Mouse (Mus musculus) brain, embryonic 14.5 days (tissue): ENCODE measurements around the gene Ggnbp2. TPM values are rescaled to one million over a fixed set of nuclear protein-coding genes. Genes with fewer than 3 reads are reported as not detected.
A peak's percentile ranks its signal among the peaks of the same experiment; 100 is the strongest.

Experiments
- DNase-seq: peaks from one replicate; pipeline ENCODE4 v3.0.0-alpha.2; 2011; ENCODE audit warnings: low read depth
- CTCF ChIP-seq: fragments of 200-500 bp; IDR thresholded peaks from 2 replicates; pipeline ENCODE4 v1.5.1; 2012; ENCODE audit warnings: inconsistent platforms, mild to moderate bottlenecking, moderate library complexity, borderline replicate concordance; ENCODE audit not compliant: insufficient read depth, insufficient read length; ENCODE audit errors: extremely low read depth
- POLR2A ChIP-seq: fragments of 200-500 bp; IDR thresholded peaks from 2 replicates; pipeline ENCODE4 v1.6.1; 2012; ENCODE audit warnings: mild to moderate bottlenecking, inconsistent platforms, borderline replicate concordance; ENCODE audit not compliant: poor library complexity, insufficient read depth, insufficient read length, severe bottlenecking; ENCODE audit errors: extremely low read depth
- polyA plus RNA-seq: library from polyadenylated mRNA; depleted of rRNA; stranded (reverse); fragments of >200 nt; gene quantifications from 2 replicates; pipeline ENCODE4 v1.2.3, GENCODE M21; 2012; rRNA removed

Gene Ggnbp2
- polyA plus RNA-seq, 1 experiment = 93.8 TPM

DNA sequence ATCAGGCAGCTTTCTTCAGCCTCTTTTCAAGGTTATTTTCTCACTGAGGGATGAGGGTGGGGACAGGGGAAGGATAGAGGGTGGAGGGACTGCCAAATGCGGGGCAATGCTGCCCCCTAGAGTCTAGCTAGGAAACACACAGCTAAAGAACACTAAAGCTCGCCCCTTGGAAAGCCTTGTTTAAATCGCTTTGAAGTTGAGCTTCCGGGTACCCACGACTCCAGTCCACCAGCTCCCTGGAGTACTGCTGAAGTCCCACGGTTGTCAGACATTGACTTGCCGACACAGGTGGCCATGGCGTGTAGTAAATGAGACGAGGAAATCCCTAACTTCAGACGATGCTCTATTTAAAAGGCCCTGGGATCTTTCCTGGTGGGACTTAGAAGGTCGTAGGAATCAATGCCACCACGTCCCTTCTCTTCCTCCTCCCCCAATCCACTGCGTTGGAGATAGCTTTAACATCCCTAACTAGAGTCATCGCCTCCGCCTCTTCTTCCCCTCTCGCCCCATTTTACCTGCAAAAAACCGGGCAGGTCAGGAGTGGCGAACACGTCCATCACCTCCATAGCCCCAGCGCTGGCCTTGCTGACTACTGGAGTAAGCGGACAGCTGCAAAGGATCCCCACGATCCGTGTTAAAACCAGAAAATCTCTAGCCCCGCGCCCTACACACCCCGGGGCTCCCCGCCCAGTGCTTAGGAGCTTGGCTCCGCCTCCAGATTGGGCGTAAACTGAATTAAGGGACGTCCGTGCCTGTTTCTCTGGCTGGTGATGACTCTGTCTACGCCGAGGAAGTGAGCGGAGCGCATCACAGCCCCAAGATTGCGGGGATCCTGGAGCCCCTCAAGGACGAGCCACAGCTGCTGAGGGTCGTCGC is 52.3 kb downstream of the Ggnbp2 start:
- TF ChIP-seq POLR2A (no peak), CTCF (peak; percentile 83)
- DNase-seq = peak; percentile 92

- TF ChIP-seq CTCF = no peak
- TF ChIP-seq POLR2A = no peak
- DNase-seq = no peak
Observed at GRCm38 (mm10) chr11:84817362-84817761, 53.3 kb downstream of the Ggnbp2 start.

DNA sequence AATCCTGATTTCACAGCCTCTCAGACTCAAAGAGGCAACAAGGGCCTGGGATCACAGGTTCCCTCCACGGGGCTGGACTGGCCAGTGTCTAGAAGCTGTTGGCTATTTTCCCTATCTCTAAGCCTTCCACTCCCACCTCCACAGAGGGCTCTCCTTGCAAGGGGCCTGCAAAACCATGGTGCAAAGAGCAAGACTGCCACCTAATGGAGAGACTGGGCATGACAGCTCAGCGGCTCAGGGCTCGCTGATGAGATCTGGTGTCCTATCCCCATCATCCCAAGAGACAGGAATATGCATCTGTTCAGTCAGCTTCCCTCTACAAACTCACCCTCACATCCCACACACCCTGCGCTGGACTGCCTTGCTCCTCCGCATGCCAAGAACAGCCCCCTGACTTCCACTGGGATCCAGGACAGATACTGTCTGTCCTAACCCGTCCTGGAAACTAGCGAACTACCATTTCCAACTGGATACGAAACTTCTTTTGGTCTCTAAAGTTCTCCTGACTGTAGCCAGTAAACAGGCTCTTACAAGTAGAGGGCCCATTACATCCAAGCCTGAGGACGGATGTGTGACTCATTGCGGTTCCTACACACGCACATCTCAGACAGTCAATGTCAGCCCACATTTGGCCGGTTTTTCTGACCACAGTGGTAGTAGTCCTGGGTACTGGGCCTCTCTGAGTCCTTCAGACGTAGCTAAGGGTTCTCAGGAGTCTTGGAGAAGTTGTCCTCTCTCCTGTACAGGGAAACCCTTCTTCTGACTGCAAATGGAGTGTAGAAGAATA is 56.7 kb downstream of the Ggnbp2 start:
- TF ChIP-seq POLR2A = no peak
- peak; percentile 98 for TF ChIP-seq CTCF
- DNase-seq = peak; percentile 82

- DNase-seq = no peak
- TF ChIP-seq CTCF = no peak
- TF ChIP-seq POLR2A = no peak
Observed at GRCm38 (mm10) chr11:84804373-84804772, 66.2 kb downstream of the Ggnbp2 start.

- peak; percentile 86 for DNase-seq
- TF ChIP-seq CTCF (peak; percentile 97), POLR2A (no peak)
Observed at GRCm38 (mm10) chr11:84797627-84798353, 72.8 kb downstream of the Ggnbp2 start.

DNA sequence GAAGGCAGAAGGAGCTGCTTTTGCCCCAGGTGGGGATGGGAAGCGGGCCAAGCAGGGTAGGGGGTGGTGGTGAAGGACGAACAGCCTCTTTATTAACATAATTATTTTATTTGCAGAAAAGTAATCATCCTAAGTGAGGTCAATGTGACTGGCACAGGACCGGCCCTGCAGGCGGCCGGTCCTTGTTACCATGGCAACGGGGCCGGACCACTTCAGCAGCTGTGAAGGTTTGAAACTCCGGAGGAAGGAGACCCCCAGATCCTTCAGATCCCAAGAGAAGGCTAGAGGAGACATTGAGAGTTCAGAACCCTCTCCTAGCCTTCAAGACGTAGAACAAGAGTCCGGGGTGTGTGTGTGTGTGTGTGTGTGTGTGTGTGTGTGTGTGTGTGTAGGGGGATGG is 73.6 kb downstream of the Ggnbp2 start:
- TF ChIP-seq CTCF (no peak), POLR2A (no peak)
- peak; percentile 40 for DNase-seq

- peak; percentile 92 for DNase-seq
- TF ChIP-seq POLR2A (no peak), CTCF (peak; percentile 99)
Observed at GRCm38 (mm10) chr11:84794496-84795113, 76.0 kb downstream of the Ggnbp2 start.

GRCm38 (mm10) chr11:84793545-84793944 is 77.1 kb downstream of the Ggnbp2 start:
- DNase-seq = no peak
- TF ChIP-seq POLR2A = no peak
- TF ChIP-seq CTCF = no peak

DNA sequence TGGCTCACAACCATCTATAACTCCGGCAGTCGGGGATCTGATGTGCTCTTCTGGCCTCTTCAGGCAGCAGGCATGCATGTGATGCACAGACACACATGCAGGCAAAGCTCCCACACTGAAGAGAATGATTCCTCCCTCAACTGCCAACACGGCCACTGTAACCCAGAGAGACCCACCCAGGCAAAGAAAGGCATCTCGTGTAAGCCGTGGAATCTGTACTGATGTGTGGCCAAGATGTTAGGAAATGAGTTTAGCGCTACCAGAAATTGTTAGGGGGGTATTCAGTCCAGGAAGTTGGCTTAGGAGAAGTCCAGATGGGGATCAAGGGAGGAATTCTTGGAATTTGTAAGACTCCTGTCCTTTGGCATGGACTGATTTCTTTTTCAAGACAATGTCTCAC is 80.2 kb downstream of the Ggnbp2 start:
- TF ChIP-seq POLR2A = no peak
- TF ChIP-seq CTCF = no peak
- DNase-seq = peak; percentile 57

Other genes with a start within 250 kb of the Ggnbp2 start
- gene Mrm1, start 51.3 kb downstream of the Ggnbp2 start, polyA plus RNA-seq = 8.4 and 8.7 TPM in 2 replicates
- 8.8 and 9.5 TPM in 2 replicates for gene Dhrs11, start 41.8 kb downstream of the Ggnbp2 start, polyA plus RNA-seq
- 20.8 and 24.1 TPM in 2 replicates for gene Myo19, start 9.3 kb upstream of the Ggnbp2 start, polyA plus RNA-seq
- 5.3 and 6.2 TPM in 2 replicates for gene Pigw, start 9.5 kb upstream of the Ggnbp2 start, polyA plus RNA-seq
- gene Znhit3, start 45.5 kb upstream of the Ggnbp2 start, polyA plus RNA-seq = 34.9 and 44.9 TPM in 2 replicates
- gene Car4, start 87.0 kb upstream of the Ggnbp2 start, polyA plus RNA-seq = 1.9 and 2.0 TPM in 2 replicates